Mouse (Mus musculus) forebrain, embryonic 12.5 days (tissue): ENCODE data around the gene Trim66. TPM values are rescaled to one million over a fixed set of nuclear protein-coding genes. Genes with fewer than 3 reads are reported as not detected.

ENCODE experiments used
- ATAC-seq: fragments of 200-750 bp; cut with Nextera tagmentation; 2 replicates; pipeline ENCODE4 v1.8.0; 2017; ENCODE audit warnings: moderate TSS enrichment; ENCODE audit not compliant: low FRiP score
- H3K27ac ChIP-seq: fragments of 300-500 bp; sonication (generic); 2 replicates; pipeline ENCODE4 v1.5.1; 2016; ENCODE audit warnings: mild to moderate bottlenecking
- H3K27me3 ChIP-seq: fragments of 300-500 bp; sonication (generic); 2 replicates; pipeline ENCODE4 v1.6.1; 2016; ENCODE audit warnings: mild to moderate bottlenecking
- H3K36me3 ChIP-seq: fragments of 300-500 bp; sonication (generic); replicated peaks from 2 replicates; pipeline ENCODE4 v1.6.1; 2016; ENCODE audit warnings: mild to moderate bottlenecking
- H3K4me1 ChIP-seq: fragments of 300-500 bp; sonication (generic); 2 replicates; pipeline ENCODE4 v1.6.1; 2016
- H3K4me2 ChIP-seq: fragments of 300-500 bp; sonication (generic); 2 replicates; pipeline ENCODE4 v1.6.1; 2016; ENCODE audit warnings: mild to moderate bottlenecking, moderate library complexity
- H3K4me3 ChIP-seq: fragments of 300-500 bp; sonication (generic); replicated peaks from 2 replicates; pipeline ENCODE4 v1.5.1; 2016; ENCODE audit warnings: mild to moderate bottlenecking
- H3K9ac ChIP-seq: fragments of 300-500 bp; sonication (generic); 2 replicates; pipeline ENCODE4 v1.6.1; 2016; ENCODE audit warnings: mild to moderate bottlenecking
- H3K9me3 ChIP-seq: fragments of 300-500 bp; sonication (generic); 2 replicates; pipeline ENCODE4 v1.6.1; 2016
- WGBS: fragments of 180-500 bp; shearing (Covaris S2); methylation state at CpG from one replicate; pipeline ENCODE4 v1.1.7; 2016; 5-methylcytosine and 5-hydroxymethylcytosine counted together
- polyA plus RNA-seq: library from polyadenylated mRNA; unstranded; fragments of >200 nt; fragmentation: Nextera tagmentation; extraction: Ambion mirVana; gene quantifications from 2 replicates; pipeline ENCODE4 v1.2.1, GENCODE M21; 2016

The Trim66 gene
- 0.64 and 1.6 TPM in 2 replicates for polyA plus RNA-seq

- H3K27ac ChIP-seq = peak within 1 kb of the TSS; percentile 37; the same call in 1 of the 2 replicates
- H3K4me2 ChIP-seq = peak within 1 kb of the TSS; percentile 25
- no peak for ATAC-seq
- WGBS = 91% methylated on average over 4 of the region's 4 CpGs
- no peak within 1 kb of the TSS for H3K4me3 ChIP-seq
- no peaks in the 10 kb centered on the region for H3K36me3 ChIP-seq
- no peaks in the 10 kb centered on the region for H3K9me3 ChIP-seq
- H3K27me3 ChIP-seq = no peaks in the 10 kb centered on the region
- H3K4me1 ChIP-seq = peaks cover 15% of the 10 kb centered on the region
- no peak within 1 kb of the TSS for H3K9ac ChIP-seq
Observed at GRCm38 (mm10) chr7:109508034-109508433, at the start of gene Trim66. Trim66 (minus strand) TSS chr7:109508134.

- no peaks in the 10 kb centered on the region for H3K9me3 ChIP-seq
- peaks cover 5% of the 10 kb centered on the region for H3K36me3 ChIP-seq
- H3K27me3 ChIP-seq = no peaks in the 10 kb centered on the region
- no peak overlapping the region for H3K27ac ChIP-seq
- 94% methylated on average over 5 of the region's 5 CpGs for WGBS
- no peak for ATAC-seq
- no peak overlapping the region for H3K9ac ChIP-seq
- no peak overlapping the region for H3K4me2 ChIP-seq
- H3K4me3 ChIP-seq = no peak overlapping the region
- H3K4me1 ChIP-seq = no peaks in the 10 kb centered on the region
Observed at GRCm38 (mm10) chr7:109546726-109547125, 38.8 kb upstream of the Trim66 start.

GRCm38 (mm10) chr7:109546186-109546585 lies 38.3 kb upstream of the Trim66 start:
- Histone ChIP-seq H3K9ac (no peak overlapping the region), H3K9me3 (no peaks in the 10 kb centered on the region), H3K36me3 (peaks cover 5% of the 10 kb centered on the region), H3K27ac (no peak overlapping the region), H3K4me3 (no peak overlapping the region), H3K4me1 (no peaks in the 10 kb centered on the region), H3K4me2 (no peak overlapping the region), H3K27me3 (no peaks in the 10 kb centered on the region)
- WGBS = 77% methylated on average over 2 of the region's 2 CpGs
- ATAC-seq = no peak

GRCm38 (mm10) chr7:109545255-109545993 lies 37.5 kb upstream of the Trim66 start:
- no peak overlapping the region for H3K4me3 ChIP-seq
- H3K36me3 ChIP-seq = peaks cover 5% of the 10 kb centered on the region
- H3K9ac ChIP-seq = no peak overlapping the region
- no peak overlapping the region for H3K27ac ChIP-seq
- no peaks in the 10 kb centered on the region for H3K4me1 ChIP-seq
- no peak for ATAC-seq
- 81% methylated on average over 10 of the region's 10 CpGs for WGBS
- H3K4me2 ChIP-seq = no peak overlapping the region
- H3K27me3 ChIP-seq = no peaks in the 10 kb centered on the region
- H3K9me3 ChIP-seq = no peaks in the 10 kb centered on the region

GRCm38 (mm10) chr7:109544792-109545191 lies 36.9 kb upstream of the Trim66 start:
- Histone ChIP-seq H3K9me3 (no peaks in the 10 kb centered on the region), H3K36me3 (peaks cover 9% of the 10 kb centered on the region), H3K9ac (no peak overlapping the region), H3K4me2 (no peak overlapping the region), H3K27me3 (no peaks in the 10 kb centered on the region), H3K4me1 (no peaks in the 10 kb centered on the region), H3K27ac (no peak overlapping the region), H3K4me3 (no peak overlapping the region)
- no peak for ATAC-seq
- WGBS = 76% methylated on average over 5 of the region's 5 CpGs

GRCm38 (mm10) chr7:109542364-109542628 lies 34.4 kb upstream of the Trim66 start:
- Histone ChIP-seq H3K27ac (no peak overlapping the region), H3K27me3 (no peaks in the 10 kb centered on the region), H3K4me1 (no peaks in the 10 kb centered on the region), H3K9ac (no peak overlapping the region), H3K4me2 (no peak overlapping the region), H3K4me3 (no peak overlapping the region), H3K9me3 (no peaks in the 10 kb centered on the region), H3K36me3 (peaks cover 9% of the 10 kb centered on the region)
- ATAC-seq = no peak
- WGBS = 93% methylated on average over 3 of the region's 3 CpGs

- no peak for ATAC-seq
- Histone ChIP-seq H3K27ac (no peak overlapping the region), H3K27me3 (no peaks in the 10 kb centered on the region), H3K4me1 (no peaks in the 10 kb centered on the region), H3K9ac (no peak overlapping the region), H3K4me3 (no peak overlapping the region), H3K36me3 (peaks cover 9% of the 10 kb centered on the region), H3K4me2 (no peak overlapping the region), H3K9me3 (no peaks in the 10 kb centered on the region)
- 92% methylated on average over 10 of the region's 10 CpGs for WGBS
Observed at GRCm38 (mm10) chr7:109541609-109542363, 33.9 kb upstream of the Trim66 start.

GRCm38 (mm10) chr7:109540902-109541301 lies 33.0 kb upstream of the Trim66 start:
- no peaks in the 10 kb centered on the region for H3K9me3 ChIP-seq
- no peak overlapping the region for H3K9ac ChIP-seq
- H3K27me3 ChIP-seq = no peaks in the 10 kb centered on the region
- H3K36me3 ChIP-seq = peaks cover 9% of the 10 kb centered on the region
- H3K4me3 ChIP-seq = no peak overlapping the region
- H3K4me1 ChIP-seq = peaks cover 4% of the 10 kb centered on the region; the same call in 1 of the 2 replicates
- no peak overlapping the region for H3K4me2 ChIP-seq
- ATAC-seq = no peak
- H3K27ac ChIP-seq = no peak overlapping the region

- no peak overlapping the region for H3K4me2 ChIP-seq
- ATAC-seq = peak; percentile 36; the same call in 1 of the 2 replicates
- 0 out of 2 replicates have a peak, but pooled peaks cover 4% of the 10 kb centered on the region for H3K36me3 ChIP-seq
- H3K9me3 ChIP-seq = no peaks in the 10 kb centered on the region
- H3K27ac ChIP-seq = 0 out of 2 replicates have a peak overlapping the region, but pooled peaks have one; percentile 66
- H3K4me1 ChIP-seq = peaks cover 4% of the 10 kb centered on the region; the same call in 1 of the 2 replicates
- no peak overlapping the region for H3K9ac ChIP-seq
- no peak overlapping the region for H3K4me3 ChIP-seq
- 44% methylated on average over 4 of the region's 4 CpGs for WGBS
- no peaks in the 10 kb centered on the region for H3K27me3 ChIP-seq
Observed at GRCm38 (mm10) chr7:109536451-109536946, 28.6 kb upstream of the Trim66 start.

GRCm38 (mm10) chr7:109534921-109535320 lies 27.0 kb upstream of the Trim66 start:
- Histone ChIP-seq H3K27ac (no peak overlapping the region), H3K36me3 (0 out of 2 replicates have a peak, but pooled peaks cover 6% of the 10 kb centered on the region), H3K9ac (no peak overlapping the region), H3K4me3 (no peak overlapping the region), H3K4me2 (no peak overlapping the region), H3K27me3 (no peaks in the 10 kb centered on the region), H3K9me3 (no peaks in the 10 kb centered on the region), H3K4me1 (peaks cover 4% of the 10 kb centered on the region; the same call in 1 of the 2 replicates)
- no peak for ATAC-seq
- 97% methylated on average over 3 of the region's 3 CpGs for WGBS

GRCm38 (mm10) chr7:109533888-109534287 lies 26.0 kb upstream of the Trim66 start:
- Histone ChIP-seq H3K4me1 (peaks cover 4% of the 10 kb centered on the region; the same call in 1 of the 2 replicates), H3K27ac (no peak overlapping the region), H3K9me3 (no peaks in the 10 kb centered on the region), H3K4me2 (no peak overlapping the region), H3K9ac (no peak overlapping the region), H3K4me3 (no peak overlapping the region), H3K27me3 (no peaks in the 10 kb centered on the region), H3K36me3 (0 out of 2 replicates have a peak, but pooled peaks cover 4% of the 10 kb centered on the region)
- 90% methylated on average over 4 of the region's 4 CpGs for WGBS
- ATAC-seq = no peak

GRCm38 (mm10) chr7:109533129-109533528 lies 25.2 kb upstream of the Trim66 start:
- no peak overlapping the region for H3K4me2 ChIP-seq
- no peak overlapping the region for H3K27ac ChIP-seq
- ATAC-seq = no peak
- no peaks in the 10 kb centered on the region for H3K9me3 ChIP-seq
- no peaks in the 10 kb centered on the region for H3K27me3 ChIP-seq
- peaks cover 4% of the 10 kb centered on the region; the same call in 1 of the 2 replicates for H3K4me1 ChIP-seq
- 0 out of 2 replicates have a peak, but pooled peaks cover 4% of the 10 kb centered on the region for H3K36me3 ChIP-seq
- H3K4me3 ChIP-seq = no peak overlapping the region
- WGBS = 82% methylated on average over 4 of the region's 4 CpGs
- no peak overlapping the region for H3K9ac ChIP-seq
